Mouse (Mus musculus) macrophage (primary cell): ENCODE results near the gene Slc30a2. TPM values are rescaled to one million over a fixed set of nuclear protein-coding genes. Genes with fewer than 3 reads are reported as not detected.

Source experiments
- H3K27ac ChIP-seq: fragments of 350-480 bp; formaldehyde crosslinking; 2 replicates; pipeline ENCODE4 v1.9.0; 2021
- H3K36me3 ChIP-seq: fragments of 350-480 bp; formaldehyde crosslinking; 2 replicates; pipeline ENCODE4 v1.9.0; 2021; ENCODE audit errors: inconsistent target
- H3K4me3 ChIP-seq: fragments of 350-480 bp; formaldehyde crosslinking; 2 replicates; pipeline ENCODE4 v1.9.0; 2021; ENCODE audit errors: inconsistent target
- H3K79me2 ChIP-seq: fragments of 350-480 bp; formaldehyde crosslinking; 2 replicates; pipeline ENCODE4 v1.9.0; 2021; ENCODE audit errors: inconsistent target
- WGBS: methylation state at CpG from one replicate; pipeline ENCODE4 v1.1.7; 2026; ENCODE audit warnings: inconsistent platforms; ENCODE audit not compliant: missing documents; 5-methylcytosine and 5-hydroxymethylcytosine counted together
- polyA plus RNA-seq: library from polyadenylated mRNA; stranded (reverse); fragments of 250-400 nt; gene quantifications from 3 replicates; pipeline ENCODE4 v1.2.4, GENCODE M21; 2018; ENCODE audit warnings: inconsistent platforms

Slc30a2 gene
- polyA plus RNA-seq, 1 experiment from 2014 or later = not detected

DNA sequence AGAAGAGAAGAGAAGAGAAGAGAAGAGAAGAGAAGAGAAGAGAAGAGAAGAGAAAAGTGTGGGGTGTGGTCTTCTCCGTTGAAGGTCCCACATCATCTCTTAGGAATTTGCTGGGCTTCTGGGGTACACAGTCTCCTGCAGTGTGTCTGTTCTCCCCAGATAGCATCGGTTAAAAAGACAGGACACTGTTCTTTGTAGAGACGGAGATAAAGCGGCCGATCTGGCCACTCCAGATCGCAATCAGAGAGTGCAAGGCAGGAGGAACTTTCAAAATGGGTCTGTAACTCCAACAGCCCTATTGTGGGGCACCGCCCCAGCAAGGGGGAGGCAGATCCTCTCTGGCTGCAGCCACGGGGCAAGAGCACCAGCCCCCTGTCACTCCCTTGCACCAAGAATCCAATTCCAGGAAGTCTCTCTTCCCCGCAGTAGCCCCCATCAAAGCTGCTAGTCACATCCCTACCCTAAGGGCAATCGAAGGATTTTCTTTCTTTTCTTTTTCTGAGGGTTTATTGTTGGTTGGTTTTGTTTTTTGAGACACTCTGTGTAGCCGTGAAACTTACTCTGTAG lies 685 bp upstream of the Slc30a2 start:
- WGBS = 10% methylated on average over 11 of the region's 11 CpGs
- no peak overlapping the region for H3K27ac ChIP-seq
- no peaks in the 10 kb centered on the region for H3K36me3 ChIP-seq
- H3K79me2 ChIP-seq = no peaks in the 10 kb centered on the region
- H3K4me3 ChIP-seq = no peak overlapping the region

DNA sequence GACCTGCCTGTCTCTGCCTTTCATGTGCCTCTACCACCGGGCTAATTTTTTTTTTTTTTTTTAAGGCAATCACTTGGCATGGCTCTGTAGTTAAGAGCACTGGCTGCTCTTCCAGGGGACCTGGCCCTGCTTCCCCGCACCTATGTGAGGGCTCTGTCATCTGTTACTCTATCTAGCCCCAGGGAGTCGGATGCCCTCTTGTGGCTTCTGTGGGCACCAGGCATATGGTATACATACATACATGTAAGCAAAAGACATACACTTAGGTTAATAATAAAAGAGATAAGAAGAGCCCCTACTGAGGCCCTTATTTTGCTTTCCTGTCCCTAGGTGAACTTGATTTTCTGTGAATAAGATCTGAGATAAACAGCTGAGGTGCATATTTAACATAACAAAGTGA lies 1.6 kb downstream of the Slc30a2 start:
- 75% methylated on average over 3 of the region's 3 CpGs for WGBS
- Histone ChIP-seq H3K79me2 (no peaks in the 10 kb centered on the region), H3K36me3 (no peaks in the 10 kb centered on the region), H3K27ac (no peak overlapping the region), H3K4me3 (no peak overlapping the region)

DNA sequence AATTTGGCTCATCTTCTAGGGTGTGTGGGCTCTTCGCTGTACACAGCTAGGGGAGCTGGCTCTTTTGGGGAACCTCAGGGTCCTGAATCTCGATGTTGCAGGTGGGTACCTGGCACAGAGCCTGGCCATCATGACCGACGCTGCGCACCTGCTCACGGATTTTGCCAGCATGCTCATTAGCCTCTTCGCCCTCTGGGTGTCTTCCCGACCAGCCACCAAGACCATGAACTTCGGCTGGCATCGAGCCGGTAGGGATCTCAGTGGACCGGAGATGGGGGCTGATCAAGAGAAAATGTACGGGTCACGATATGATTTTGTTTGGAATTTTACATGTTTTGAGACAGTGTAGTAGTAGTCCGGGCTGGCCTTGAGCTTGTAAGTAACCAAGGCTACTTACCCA lies 2.8 kb downstream of the Slc30a2 start:
- H3K79me2 ChIP-seq = no peaks in the 10 kb centered on the region
- 91% methylated on average over 14 of the region's 15 CpGs for WGBS
- no peak overlapping the region for H3K27ac ChIP-seq
- H3K36me3 ChIP-seq = no peaks in the 10 kb centered on the region
- H3K4me3 ChIP-seq = no peak overlapping the region

DNA sequence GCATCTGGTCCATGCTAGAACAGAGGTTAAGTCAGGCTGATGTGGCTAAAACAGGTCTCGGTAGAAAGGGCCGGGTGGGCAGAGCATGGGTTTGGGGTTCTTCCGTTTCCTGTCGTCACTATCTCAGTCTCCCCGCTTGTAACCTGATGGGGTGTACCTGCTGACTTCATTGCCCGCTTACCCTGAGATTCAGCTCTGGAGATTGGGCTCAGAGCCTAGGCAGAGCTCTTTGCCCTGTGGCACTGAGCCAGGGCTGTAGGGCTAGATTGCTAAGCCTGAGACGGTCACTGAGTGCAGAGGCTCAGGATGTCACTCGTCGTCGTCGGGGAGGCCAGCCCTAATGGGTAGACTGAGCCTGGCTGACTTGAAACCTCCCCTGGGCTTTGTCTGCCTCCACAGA lies 5.1 kb downstream of the Slc30a2 start:
- Histone ChIP-seq H3K36me3 (no peaks in the 10 kb centered on the region), H3K79me2 (no peaks in the 10 kb centered on the region), H3K4me3 (no peak overlapping the region), H3K27ac (no peak overlapping the region)
- 90% methylated on average over 11 of the region's 11 CpGs for WGBS

DNA sequence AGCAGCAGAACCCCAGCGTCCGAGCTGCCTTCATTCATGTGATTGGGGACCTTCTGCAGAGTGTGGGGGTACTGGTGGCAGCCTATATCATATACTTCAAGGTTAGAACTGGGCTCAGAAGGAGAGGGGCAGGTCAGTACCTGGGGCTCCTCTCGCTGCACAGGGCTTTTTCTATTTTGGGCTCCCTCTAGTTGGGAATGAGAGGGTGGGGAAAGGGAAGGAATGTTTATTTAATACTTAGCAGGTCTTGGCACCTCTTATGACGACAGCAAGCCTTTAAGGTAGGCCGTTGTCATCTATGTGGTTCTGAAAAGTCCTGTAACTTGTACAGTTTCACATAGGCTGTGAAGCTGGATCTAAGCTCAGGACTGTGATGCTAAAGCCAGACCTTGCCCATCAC lies 5.6 kb downstream of the Slc30a2 start:
- Histone ChIP-seq H3K79me2 (no peaks in the 10 kb centered on the region), H3K4me3 (no peak overlapping the region), H3K36me3 (no peaks in the 10 kb centered on the region), H3K27ac (no peak overlapping the region)
- WGBS = 90% methylated on average over 5 of the region's 5 CpGs

DNA sequence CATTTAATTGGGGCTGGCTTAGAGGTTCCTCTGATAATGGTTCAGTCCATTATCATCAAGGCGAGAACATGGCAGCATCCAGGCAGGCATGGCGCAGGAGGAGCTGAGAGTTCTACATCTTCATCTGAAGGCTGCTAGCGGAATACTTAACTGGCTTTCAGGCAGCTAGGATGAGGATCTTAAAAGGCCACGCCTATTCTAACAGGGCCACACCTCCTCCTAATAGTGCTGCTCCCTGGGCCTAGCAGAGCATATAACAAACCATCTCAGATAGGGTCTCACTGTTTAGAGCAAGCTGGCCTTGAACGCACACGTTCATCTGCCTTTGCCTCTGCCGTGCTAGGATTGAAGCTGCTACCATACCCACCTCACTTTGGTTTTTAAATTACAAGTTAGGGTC lies 6.8 kb downstream of the Slc30a2 start:
- Histone ChIP-seq H3K27ac (no peak overlapping the region), H3K4me3 (no peak overlapping the region), H3K79me2 (no peaks in the 10 kb centered on the region), H3K36me3 (no peaks in the 10 kb centered on the region)
- WGBS = 88% methylated on average over 7 of the region's 7 CpGs

DNA sequence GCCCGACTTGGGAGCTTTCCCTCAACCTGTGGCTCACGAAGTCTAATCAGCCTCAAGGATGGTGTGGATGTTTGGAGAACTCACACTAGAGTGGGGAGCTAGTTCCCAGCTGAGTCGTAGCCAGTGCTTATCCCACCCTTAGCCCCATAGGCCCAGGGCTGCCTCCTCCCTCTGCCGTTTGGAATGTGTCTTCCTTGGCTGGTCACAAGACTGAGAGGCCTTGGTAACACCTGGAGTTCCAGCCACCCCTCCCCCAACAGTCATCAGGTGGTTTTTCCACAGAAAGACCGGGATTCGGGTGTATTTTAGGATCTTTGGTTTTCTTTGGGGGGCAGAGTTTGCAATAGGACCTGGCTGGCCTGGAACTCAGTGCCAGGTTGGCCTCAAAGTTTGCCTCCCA lies 7.7 kb downstream of the Slc30a2 start:
- Histone ChIP-seq H3K79me2 (no peaks in the 10 kb centered on the region), H3K4me3 (no peak overlapping the region), H3K36me3 (no peaks in the 10 kb centered on the region), H3K27ac (no peak overlapping the region)
- 81% methylated on average over 6 of the region's 6 CpGs for WGBS

DNA sequence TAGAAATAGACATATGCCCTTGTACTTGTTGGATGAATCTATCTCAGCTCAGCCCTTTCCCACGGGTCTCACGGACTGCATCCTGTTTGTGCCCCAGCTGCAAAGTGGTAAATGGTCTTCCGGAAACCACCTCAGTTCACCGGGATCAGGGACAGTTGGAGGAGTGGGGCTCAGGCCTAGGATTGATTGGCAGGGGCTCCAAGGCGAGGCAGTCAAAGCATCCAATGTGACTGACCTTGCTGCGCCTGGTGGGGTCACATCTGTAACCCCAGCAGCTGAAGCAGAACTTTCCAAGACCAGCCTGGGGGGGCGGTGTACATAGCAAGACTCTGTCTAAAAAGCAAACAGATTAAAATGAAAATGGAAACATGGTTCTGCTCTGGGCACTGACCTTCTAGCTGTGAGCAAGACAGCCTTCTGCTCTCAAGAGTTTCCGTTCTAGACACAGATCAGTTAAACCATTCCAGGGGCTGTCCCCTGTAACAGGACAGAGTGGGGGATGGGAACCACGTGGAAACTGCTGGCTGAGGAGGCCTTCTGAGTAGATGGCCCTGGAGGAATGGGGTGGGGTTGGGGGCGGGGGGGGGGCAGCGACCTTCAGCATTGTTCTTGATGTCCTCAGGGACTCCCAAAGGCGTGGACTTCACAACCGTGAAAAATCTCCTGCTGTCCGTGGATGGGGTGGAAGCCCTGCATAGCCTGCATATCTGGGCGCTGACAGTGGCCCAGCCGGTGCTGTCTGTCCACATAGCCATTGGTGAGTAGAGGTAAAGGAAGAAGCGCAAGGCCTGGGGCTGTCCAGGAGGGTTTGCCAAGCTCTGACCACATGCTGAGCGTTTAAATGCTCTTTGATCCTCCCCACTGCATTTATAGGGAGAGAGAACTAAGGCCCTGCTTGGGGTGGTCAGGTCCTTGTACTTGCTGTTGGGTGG lies 8.6 kb downstream of the Slc30a2 start:
- H3K36me3 ChIP-seq = no peaks in the 10 kb centered on the region
- WGBS = 66% methylated on average over 18 of the region's 18 CpGs
- H3K79me2 ChIP-seq = no peaks in the 10 kb centered on the region
- no peak overlapping the region for H3K27ac ChIP-seq
- no peak overlapping the region for H3K4me3 ChIP-seq

DNA sequence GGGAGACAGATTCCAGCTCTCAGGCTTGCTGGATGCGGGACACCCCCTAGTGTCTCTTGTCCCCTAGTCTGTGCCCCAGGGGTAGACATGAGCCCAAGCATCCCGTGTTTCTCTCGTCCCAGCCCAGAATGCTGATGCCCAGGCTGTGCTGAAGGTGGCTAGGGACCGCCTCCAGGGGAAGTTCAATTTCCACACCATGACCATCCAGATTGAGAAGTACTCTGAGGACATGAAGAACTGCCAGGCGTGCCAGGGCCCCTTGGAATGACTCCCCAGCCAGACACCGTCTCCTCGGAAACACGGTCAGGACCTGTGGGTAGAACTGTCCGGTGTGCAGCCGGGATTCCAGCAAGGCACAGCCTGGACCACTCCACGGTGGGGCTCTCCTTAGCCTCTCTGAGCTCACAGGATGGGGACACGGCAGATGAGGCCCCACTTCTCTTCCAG lies 9.3 kb downstream of the Slc30a2 start:
- WGBS = 93% methylated on average over 12 of the region's 12 CpGs
- Histone ChIP-seq H3K36me3 (no peaks in the 10 kb centered on the region), H3K79me2 (no peaks in the 10 kb centered on the region), H3K4me3 (no peak overlapping the region), H3K27ac (no peak overlapping the region)

DNA sequence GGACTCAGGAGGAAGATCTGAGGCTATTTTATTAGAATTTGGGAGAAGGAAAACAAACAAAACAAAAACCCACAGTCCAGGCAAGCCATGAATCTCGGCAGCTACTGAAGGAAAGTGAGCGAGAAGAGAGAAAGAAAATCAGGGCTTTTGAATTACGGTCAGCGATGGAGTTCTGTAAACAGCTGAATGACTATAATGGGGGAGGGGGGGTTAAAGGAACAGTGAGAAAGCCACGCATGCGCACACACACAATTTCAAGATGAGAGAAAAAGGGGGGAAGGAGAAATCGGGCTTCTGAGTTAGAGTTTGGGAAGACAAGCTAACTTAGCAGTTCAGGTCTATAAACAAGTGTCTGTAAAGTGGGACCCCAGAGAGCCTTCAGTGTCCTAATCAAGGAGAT lies 9.9 kb downstream of the Slc30a2 start:
- no peak overlapping the region for H3K27ac ChIP-seq
- H3K4me3 ChIP-seq = no peak overlapping the region
- no peaks in the 10 kb centered on the region for H3K36me3 ChIP-seq
- 95% methylated on average over 7 of the region's 7 CpGs for WGBS
- H3K79me2 ChIP-seq = no peaks in the 10 kb centered on the region

DNA sequence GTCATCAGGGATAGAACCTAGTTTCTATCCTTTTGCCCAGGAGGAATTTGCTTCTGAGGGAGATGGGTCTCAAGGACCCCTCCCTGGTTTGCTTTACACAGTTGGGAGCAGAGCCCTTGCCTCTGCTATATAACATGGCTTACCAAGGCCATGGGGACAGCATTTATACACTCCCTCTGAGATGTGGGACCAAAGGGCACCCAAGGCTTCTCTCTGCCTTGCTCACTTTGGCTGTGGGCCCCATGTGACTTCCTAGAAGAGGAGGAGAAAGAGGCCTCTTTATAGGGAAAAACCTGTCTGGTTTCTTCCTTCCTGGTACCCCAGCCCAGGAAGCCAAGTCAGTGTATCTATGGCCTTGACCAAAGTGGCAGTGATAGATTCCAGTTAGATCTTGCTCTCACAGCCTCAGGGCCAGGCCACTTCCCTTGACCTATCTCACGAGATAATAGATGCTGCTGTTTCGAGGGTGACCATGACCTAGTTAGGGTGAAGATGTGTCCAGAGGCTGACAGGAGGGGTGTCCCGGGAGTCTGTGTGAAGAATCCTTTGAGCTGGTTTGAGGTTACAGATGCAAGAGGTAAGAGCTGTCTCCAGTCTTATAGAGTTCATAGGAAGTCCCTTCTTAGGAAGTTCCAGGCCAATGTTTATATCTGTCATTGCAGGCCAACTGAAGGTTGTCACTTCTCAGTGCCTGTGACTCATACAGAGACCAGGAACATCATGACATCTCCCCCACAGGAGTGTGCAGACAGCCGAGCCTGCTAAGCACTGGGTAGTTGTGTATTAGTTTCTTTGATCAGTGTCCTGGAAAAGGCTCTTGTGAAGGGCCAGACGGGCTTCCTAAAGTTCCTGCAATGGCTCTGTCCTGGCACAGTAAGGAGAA lies 10.8 kb downstream of the Slc30a2 start:
- WGBS = 65% methylated on average over 5 of the region's 5 CpGs
- H3K27ac ChIP-seq = no peak overlapping the region

DNA sequence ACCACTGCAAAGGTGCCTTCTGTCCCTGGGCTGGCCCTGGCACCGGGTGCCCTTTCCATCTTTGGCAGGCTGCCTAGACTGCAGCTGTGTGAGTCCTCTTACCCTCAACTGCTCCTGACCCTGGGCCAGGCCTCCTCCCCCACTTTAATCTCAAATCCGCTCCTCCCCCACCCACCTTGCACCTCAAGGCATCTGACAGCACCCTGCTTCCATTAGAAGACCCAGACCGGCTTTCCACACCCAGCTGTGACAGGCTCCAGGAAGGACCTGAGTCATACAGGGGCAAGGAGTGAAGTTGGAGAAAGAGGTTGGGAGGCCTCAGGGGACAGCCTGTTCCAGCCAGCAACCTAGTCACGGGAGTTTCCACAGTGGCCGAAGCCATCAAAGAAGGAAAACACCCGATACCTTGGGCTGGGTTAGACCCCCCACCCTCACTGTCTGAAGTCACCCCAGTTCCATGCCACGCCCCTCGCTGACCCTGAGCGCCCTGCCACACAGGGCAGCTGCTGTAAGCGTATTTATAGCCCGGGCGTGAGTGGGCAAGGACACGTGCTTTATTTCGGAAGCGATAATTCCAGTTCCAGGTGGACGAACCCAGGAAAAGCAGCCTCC lies 13.0 kb downstream of the Slc30a2 start:
- no peaks in the 10 kb centered on the region for H3K79me2 ChIP-seq
- no peak overlapping the region for H3K27ac ChIP-seq
- WGBS = 70% methylated on average over 16 of the region's 16 CpGs
- no peak overlapping the region for H3K4me3 ChIP-seq
- no peaks in the 10 kb centered on the region for H3K36me3 ChIP-seq

More for the DNA sequence above, 10.8 kb downstream of the Slc30a2 start:
- no peaks in the 10 kb centered on the region for H3K79me2 ChIP-seq
- H3K36me3 ChIP-seq = no peaks in the 10 kb centered on the region
- H3K4me3 ChIP-seq = no peak overlapping the region

DNA sequence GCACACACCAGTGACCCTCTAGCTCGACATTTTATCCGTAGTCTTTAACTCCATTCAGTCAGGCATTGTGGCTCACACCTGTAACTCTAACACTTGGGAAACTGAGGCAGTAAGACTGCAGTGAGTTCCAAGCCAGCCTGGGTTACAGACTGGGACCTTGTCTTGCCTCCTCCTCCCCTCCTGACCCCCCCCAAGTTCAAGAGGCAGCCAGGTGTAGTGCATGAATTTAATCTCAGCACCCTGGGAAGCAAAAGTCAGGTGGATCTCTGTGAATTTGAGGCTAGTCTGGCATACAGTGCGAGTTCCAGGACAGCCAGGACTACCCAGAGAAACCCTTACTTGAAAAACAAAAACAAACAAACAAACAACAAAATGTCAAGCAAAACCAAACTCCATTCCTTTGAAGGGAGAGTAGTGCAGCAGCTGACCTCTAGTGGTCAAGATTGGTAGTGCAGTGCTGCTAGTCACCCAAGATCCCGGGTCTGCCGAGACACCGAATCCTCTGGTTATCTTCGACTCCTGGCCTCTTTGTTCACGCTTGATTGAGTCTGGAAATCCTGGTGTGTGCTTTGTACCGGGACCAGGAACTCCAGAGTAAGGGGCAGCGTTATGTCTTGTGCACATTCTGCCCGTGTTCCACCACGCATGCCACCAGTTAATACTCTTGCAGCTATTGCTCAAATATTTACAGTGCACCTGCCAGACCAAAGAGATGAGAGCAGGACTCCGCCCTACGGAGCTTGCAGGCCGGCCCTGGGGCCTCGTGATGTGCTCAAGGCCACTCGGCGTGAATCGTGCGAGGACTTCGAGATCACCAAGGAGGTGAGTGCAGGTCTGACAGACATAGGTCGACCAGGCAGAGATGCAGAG lies 13.8 kb downstream of the Slc30a2 start:
- H3K4me3 ChIP-seq = no peak overlapping the region
- no peaks in the 10 kb centered on the region for H3K79me2 ChIP-seq
- H3K27ac ChIP-seq = no peak overlapping the region
- H3K36me3 ChIP-seq = no peaks in the 10 kb centered on the region
- WGBS = 28% methylated on average over 22 of the region's 22 CpGs

DNA sequence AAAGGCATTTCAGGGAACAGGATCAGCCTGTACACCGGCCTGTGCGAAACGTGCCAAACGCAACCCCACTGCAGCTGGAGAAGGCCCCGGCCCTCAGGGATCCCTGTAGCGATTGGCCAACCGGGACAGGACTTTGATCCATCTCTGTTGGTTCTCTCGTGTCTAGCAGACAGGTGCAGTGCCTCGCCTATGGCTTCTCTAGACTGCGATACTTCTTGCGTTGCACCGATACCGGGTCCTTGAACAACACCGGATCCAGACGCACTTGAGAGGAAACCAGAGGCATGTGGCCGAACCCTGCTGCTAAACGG lies 14.4 kb downstream of the Slc30a2 start:
- no peaks in the 10 kb centered on the region for H3K36me3 ChIP-seq
- WGBS = 35% methylated on average over 17 of the region's 17 CpGs
- no peak overlapping the region for H3K4me3 ChIP-seq
- no peaks in the 10 kb centered on the region for H3K79me2 ChIP-seq
- no peak overlapping the region for H3K27ac ChIP-seq
